Mouse (Mus musculus) CD4-positive, CD25-positive, alpha-beta regulatory T cell, adult 9 weeks (primary cell): ENCODE measurements around the gene Adgrf3. TPM values are rescaled to one million over a fixed set of nuclear protein-coding genes. Genes with fewer than 3 reads are reported as not detected.

Source experiments
- polyA plus RNA-seq: library from polyadenylated mRNA; unstranded; fragments of 100-300 nt; shearing (Covaris generic); gene quantifications from one replicate; pipeline ENCODE4 v1.2.1, GENCODE M21; 2017

Adgrf3 gene
- not detected for polyA plus RNA-seq

DNA sequence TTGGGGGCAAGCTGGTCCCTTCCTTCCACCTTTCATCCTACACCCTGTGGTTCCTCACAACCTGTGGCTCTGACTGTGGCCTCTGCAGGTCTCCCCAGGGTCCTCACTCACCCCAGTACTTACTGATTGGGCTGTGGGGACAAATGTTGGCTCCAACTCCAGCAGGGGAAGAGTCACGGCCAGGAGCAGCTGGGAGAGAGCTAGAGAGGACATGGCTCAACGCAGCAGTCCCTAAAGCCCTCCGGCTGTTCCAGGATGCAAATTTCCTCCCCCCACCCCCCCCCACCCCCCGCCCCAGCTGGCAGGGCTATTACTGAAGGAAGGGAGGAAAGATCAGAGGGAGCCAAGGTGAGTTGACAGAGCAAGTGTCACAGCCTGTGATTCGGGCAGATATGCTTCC is at the start of gene Adgrf3:
Gene Adgrf3, minus strand, starts transcription at position 230 of the 400 bp plus-strand sequence.

DNA sequence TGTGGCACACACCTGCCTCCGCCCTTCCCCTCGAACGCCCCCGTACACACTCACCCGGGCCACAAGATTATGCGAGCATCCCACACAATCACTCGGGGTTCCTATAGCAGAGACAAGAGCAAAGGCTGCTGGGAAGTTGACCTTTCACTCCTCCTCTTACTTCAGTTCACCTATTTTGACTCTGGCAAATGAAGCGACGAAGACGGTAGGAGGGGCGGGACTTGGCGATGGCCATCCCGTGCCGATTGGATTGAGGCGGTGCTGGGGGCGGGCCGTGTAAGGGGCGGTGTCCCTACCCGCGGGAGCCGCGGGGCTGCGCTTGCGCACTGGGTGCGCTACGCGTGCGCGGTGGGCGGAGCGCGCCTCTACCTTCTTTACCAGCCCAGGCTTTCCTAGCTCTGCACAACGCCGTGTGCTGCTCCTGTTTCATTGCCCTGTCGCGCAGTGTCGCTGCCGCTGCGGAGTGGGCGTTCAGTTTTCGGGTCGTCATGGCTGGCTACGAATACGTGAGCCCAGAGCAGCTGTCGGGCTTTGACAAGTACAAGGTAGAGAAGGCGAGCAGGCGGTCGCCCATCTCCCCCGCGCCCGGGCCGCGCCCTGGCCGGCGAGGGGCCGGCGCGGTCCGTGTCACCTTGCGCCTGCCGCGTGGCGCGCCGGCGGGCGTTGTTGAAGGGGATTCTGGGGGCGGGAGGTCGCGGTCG is 26.9 kb upstream of the Adgrf3 start, which contains the start of gene Selenoi:
Gene Selenoi, plus strand, starts transcription at position 311 of the 701 bp plus-strand sequence.

DNA sequence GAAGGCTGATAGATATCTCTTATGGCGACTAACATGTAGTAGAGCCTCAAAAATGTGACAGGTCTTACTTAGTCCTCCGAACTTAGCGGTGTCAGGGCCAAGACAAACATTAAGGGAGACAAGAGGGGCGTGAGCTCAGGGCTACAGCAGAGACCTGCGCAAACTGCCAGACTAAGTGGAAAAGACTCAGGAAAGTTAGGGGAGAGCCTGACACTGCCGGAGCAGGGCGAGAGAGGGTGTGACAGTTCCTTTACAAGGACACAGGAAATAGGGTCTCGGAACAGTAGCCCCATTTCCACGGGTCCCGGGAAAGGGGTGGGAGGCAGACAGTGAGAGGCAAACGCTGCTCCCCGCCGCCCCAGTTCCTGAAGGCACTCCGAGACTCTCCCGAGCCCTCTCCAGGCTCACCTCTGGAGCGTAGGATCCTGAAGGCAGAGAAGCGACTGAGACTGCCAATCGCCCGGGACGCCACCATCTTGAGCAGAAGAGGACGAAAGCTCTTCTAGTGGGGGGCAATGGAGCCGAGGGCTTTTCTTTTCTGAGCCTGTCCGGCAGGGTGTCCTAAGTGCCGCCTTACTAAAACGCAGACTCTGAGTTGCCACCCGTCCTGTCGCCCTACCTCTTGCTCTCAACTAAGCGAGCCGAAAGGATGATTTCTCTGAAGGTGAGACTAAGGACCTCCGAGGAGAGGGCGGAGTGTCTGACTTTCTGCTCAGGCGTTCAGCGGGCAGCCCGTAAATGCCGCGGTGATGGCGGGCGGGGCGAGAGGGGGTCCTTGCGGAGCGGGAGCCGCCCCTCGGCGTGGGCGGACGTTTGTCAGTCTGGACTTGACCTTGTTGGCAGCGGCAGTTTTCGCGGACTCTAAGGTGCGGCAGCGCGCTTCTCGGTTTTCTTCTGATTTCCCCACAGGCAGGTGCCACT is 50.8 kb downstream of the Adgrf3 start, which contains the start of the genes Hadha and Hadhb:
Gene Hadha, minus strand, starts transcription at position 689 of the 921 bp plus-strand sequence.
Gene Hadhb, plus strand, starts transcription at position 775 of the 921 bp plus-strand sequence.

Other genes with a start within 250 kb of the Adgrf3 start
- not detected for gene Il6, start 192.6 kb downstream of the Adgrf3 start, polyA plus RNA-seq
- 41.9 TPM for gene Tyms, start 132.1 kb downstream of the Adgrf3 start, polyA plus RNA-seq
- gene Garem2, start 100.6 kb downstream of the Adgrf3 start, polyA plus RNA-seq = not detected
- not detected for gene 3110082J24Rik, start 99.6 kb downstream of the Adgrf3 start, polyA plus RNA-seq
- gene Hadha, start 50.6 kb downstream of the Adgrf3 start, polyA plus RNA-seq = 120 TPM
- 226 TPM for gene Hadhb, start 50.5 kb downstream of the Adgrf3 start, polyA plus RNA-seq
- gene Selenoi, start 26.9 kb upstream of the Adgrf3 start, polyA plus RNA-seq = 20.6 TPM
- 6.0 TPM for gene Drc1, start 75.7 kb upstream of the Adgrf3 start, polyA plus RNA-seq